Mouse (Mus musculus) frontal cortex, postnatal 10 days (tissue): ENCODE results near the gene Cdh23.

Source experiments
- DNase-seq, 2 experiments: peaks; one replicate each; pipeline ENCODE4 v3.0.0; 2022; ENCODE audit warnings: low spot score in 2 of 2, mixed read lengths in 1 of 2

Gene Cdh23

DNA sequence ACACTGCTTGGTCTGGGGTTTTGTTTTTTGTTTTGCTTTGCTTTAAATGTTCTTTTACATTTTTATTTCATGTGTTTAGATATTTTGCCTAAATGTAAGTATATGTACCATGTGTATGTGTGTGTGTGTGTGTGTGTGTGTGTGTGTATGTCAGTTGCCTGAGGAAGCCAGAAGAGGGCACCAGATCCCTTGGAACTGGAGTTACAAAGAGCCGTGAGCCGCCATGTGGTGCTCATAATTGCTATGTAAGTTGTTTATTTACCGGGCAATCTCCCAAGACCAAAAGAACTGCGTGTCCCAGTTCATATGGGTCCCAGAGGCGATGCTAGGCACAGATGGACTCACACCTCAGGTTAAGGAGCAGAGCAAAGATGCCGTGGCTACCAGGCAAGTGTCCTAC is 214.9 kb downstream of the Cdh23 start:
- no peak for DNase-seq

DNA sequence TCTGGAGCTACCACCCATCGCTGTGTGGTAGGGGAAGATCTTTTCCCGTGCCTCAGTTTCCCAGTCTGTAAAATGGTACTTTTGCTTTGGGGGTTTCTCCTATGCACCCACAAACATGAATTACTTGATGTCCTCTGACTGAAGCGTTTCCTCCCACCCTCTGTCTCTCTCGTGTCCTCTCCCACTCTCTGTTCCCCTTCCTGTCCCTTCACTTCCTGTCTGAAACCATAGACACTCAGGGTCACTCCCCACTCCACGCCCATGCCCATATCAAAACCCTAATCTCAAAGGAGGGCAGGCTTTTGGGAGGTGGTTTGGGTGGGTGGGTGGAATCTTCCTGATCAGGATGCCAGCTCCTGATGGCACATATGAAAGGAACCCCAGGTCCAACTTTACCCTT is 221.7 kb downstream of the Cdh23 start:
- DNase-seq: no peak

GRCm38 (mm10) chr10:60473782-60474322 is 222.4 kb downstream of the Cdh23 start:
- DNase-seq: no peak

DNA sequence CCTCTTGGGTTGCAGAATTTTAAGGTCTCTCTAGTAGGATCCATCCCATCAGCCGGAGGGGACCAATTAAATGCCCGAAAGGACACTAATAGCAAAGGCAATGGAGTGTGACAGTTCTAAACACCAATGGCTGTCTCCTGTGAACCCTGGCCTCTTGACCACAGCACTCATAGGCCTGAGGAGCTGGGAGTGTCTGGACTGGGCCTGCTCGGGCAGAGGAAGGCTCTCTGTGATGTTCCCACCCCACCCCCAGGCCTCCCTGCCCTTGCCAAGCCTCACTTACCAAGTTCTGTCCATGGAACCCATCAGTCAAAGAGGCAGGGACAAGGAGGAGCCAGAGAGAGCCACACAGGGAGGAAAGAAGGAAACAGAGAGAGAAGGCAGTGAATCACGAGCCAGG is 228.5 kb downstream of the Cdh23 start:
- no peak for DNase-seq

DNA sequence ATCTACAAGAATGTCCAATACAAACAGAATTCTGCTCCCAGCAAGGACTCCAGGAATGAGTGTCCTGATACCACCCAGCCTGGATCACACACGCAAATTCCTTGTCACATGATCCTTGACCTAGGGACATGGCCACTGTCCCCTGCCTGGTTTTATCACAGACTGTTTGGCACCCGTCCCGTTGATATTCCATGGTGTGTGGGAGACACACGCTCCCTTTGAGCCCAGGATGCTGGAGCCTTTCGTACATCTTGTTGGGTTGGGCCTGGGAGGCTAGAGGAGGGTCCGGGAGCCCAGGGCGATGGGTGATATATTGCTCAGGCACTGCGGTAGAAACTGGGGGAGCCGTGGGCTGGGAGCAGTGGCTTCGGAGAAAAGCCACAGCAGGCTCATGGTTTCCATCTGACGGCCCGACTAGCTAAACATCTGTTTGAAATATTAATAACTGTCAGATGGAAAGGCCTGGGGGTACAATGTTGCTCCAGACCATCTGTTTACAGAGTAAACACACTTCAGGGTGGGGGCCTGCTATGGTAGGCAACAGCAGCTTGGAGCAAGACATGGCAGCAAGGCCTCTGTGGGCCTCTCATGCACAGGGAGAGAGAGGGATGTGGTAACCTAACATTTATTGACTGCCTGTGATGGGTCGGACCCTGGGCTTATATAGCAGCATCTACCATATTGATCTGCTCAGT is 232.2 kb downstream of the Cdh23 start:
- no peak for DNase-seq

DNA sequence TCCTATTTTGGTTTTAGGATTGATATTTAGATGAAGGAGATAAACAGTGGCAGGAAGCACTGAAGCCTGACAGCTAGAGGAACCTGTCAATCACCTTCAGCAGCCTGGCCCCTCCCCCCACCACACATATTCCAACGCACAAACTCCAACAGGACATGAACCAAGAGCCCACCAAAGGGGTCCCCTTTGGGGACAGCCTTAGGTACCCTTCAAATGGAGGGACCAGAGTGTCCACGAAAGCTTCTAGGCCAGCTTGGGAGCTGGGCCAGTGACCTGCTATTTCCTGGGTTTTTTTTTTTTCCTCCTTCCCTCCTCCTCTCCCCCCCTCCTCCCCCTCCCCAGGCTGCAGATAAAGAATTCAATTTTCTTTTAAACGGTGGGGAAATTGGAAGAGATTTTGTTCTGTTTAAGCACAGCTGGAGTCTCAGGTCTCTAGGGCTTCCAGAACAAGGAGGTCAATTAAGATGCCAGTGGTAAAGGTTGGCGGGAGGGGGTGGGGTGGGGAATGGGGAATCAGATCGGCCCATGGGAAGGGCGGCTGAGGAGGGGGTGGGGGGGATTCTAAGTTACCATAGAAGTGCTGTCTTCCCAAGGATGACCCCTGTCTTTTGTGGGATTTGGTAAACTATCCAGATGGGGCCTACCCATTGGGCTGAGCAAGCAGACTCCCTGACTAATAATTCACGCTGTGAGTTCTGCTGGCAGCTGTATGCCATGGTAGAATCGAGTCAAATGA is 239.5 kb downstream of the Cdh23 start:
- DNase-seq: no peak

DNA sequence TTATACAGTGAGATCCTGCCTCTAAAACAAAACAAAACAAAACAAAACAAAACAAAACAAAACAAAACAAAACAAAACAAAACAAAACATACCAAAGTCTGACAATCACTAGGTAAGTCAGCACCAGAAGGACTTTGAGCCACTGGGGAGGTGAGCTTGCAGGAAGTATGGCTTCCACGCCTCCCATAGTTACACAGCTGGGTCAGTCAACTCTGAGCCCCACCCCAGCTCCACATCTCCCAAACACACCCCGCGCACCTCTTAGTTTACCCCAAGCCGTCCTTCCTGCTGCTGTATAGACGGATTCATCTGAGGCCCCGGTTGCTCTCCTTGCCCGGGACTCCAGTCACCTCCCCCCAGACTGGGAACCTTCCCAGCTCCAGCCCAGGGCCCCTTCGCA is 241.1 kb downstream of the Cdh23 start:
- no peak for DNase-seq

DNA sequence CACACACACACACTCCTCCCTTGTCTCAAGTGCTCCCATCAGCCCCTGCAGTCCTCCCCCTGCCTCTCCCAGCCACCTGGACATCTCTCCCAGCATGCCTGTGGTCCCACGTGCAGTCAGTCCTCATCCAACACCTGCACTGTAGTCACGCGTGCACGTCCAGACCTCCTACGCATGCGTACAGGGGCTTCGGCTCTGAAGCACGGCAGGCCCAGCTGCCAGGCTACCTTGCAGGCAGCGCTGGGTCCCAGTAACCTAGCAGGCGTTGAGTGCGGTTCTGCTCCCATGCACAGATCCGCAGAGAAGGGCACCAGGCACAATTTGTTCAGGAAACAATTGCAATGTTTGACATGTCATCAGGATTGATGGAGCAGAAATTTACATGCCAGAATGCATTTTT is 249.1 kb downstream of the Cdh23 start:
- DNase-seq: no peak

- DNase-seq: peak; percentile 13 to 29
Measured at GRCm38 (mm10) chr10:60445031-60445593, 251.2 kb downstream of the Cdh23 start.

DNA sequence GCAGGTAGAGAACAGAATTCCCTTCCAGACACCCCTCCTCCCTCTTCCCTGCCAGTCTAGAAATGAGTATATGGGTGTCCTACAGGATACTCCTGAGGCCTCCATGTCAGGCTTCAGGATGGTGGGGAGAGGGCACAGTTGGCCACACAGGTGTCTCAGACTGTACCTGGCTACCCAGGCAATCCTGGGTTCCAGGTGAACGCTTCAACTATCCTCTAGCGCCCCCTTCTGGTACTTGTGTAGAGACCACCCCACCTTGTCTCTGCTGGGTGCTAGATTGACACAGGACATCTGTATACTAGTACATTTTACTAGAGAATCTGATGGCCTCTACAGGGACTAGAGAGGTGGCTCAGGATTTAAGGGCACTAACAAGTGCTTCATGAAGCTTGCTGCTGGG is 253.2 kb downstream of the Cdh23 start:
- no peak for DNase-seq

DNA sequence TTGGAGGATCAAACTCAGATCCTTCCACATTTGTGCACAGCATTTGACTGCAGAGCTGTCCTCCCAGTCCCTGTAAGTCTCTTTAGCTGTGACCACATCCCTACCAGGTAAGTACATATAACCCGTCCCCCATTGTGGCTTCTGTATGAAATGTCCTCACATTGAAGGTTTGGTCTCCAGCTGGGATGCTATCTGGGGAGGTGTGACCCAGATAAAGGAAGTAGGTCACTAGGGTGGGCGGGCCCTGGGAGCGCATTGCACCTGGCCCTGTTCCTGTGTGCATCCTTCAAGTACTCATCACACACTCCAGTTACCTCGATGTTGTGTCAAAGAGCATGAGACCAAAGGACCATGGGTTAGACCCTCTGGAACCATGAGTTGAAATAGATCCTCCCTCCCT is 254.0 kb downstream of the Cdh23 start:
- DNase-seq: no peak

DNA sequence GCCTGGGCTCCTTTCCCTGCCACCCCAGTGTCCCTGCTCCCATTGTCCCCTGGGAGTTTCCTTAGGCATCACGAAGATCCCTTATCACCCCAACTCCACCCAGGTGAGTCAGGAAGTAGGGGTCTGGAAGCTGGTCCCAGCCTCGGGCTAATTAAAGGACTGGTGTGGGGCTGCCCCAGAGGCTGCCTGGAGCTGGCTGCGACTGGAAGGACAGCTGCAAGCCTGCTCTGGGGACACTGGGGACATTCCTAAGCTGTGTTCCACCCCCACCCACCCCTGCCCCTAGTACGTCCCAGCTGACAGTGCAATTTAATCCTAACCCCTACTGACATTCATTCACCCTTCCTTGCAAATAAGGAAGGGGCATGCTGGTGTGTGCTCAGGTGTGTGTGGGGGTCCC is 263.6 kb downstream of the Cdh23 start:
- no peak for DNase-seq

DNA sequence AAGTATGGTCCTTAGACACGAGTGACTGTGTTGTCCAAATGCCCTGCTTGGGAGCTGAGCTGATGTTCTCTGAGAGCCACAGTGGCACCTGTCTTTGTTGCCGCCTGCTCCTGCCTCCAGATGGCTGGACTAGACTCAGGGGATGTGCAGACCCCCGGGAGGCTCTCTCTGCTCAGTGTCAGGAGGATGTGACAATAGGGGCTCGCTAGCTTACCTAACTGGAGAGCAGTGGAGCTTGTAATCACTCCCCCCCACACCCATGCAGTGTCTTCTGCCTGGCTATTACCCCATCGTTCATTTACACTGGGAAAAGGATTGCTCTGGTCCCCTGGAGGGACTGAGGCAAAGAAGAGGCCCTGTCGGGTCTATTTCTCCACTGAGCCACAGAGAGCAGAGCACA is 265.7 kb downstream of the Cdh23 start:
- no peak for DNase-seq

DNA sequence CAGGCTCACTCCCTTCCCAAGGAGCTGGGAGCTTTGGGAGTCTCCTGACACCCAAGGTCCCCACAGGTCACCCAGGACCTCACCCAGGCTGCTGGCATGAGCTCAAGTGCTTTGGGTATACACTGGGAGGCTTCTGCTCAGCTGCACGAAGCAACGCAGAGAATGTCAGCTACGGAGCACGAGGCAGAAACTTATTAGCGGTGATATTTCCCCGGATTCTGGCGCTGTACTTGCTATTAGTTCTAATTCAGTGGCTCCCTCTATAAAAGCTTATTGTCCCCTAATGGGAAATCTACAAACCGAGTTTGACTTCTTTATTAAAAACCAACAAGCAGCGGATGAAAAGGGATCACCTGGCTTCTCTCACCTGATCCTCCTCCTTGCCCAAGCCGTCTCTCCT is 266.3 kb downstream of the Cdh23 start:
- no peak for DNase-seq

DNA sequence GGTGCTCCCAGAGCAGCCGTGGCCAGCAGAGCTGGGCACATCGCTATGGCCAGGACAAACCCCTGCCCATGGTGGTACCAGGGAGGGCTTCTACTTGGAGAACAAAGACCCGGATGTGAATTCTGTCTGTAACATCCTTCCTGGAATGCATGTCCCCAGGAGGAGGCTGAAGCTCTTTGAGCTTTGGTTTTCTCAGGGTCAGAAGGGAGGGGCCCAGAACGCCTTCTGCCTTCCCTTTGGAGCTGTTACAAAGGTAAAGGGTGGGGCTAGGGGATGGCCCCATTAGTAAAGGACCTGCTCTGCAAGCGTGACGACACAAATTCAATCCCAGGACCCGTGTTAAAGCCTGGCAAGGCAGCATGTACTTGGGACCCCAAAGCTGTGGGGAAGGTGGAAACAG is 273.5 kb downstream of the Cdh23 start:
- no peak for DNase-seq

DNA sequence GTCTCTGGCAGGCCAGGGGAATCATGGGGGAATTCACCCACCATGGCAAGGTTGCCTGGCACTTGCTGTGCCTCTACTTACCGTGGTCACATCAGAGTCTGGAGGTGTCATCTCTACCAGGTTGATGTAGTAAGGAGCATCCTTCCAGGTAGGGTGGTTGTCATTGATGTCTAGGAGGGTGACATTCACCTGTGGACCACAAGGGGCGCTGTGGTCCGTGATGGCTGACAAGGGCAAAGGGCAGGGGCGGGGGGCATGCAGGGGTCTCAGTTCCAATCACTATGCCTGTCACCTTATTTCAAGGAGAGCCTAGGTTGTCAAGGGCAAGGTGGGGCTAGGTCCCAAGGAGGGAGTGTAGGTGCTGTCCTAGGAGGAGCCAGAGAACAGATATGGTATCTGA is 276.7 kb downstream of the Cdh23 start:
- DNase-seq: no peak

GRCm38 (mm10) chr10:60418137-60418536 is 278.2 kb downstream of the Cdh23 start:
- DNase-seq: peak; percentile 42 to 59

DNA sequence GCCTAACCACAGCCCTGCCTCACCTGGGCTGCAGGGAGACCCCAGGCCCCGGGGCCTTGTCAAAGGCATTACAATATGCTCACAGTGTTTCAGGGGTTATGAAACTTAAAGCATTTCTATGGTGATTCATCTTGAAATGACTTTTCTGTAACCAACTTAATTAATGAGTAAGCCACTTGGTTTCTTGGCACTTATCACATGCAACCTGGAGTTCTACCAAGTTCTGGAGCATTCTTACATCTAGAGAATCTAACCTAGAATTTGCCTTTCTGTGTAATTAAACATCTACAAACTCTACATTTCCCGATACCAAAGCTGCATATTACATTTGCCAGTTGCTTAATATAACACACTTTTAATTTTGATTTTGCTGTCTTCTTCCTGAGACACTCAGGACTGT is 279.2 kb downstream of the Cdh23 start:
- DNase-seq: no peak

- no peak for DNase-seq
Measured at GRCm38 (mm10) chr10:60413756-60414155, 282.5 kb downstream of the Cdh23 start.

- DNase-seq: no peak
Measured at GRCm38 (mm10) chr10:60411794-60412193, 284.5 kb downstream of the Cdh23 start.

DNA sequence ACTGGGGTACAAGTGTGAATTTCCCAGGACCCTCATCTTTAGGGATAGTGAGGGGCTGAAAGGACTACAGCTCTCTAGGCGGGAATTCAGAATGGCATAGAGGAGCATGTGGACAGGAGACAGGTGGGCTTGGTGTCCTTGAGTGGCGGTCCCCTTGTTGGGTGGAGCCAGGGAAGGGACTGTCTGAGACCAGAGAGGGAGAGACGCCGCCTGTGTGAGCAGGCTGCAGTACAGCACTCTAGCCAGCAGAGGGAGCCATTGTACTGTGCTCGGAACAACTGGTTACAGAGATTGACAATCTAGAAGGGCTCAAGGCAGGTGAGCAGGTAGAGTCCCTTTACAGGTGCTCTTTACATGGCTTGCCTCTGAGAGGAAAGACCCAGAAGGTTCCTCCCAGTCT is 288.5 kb downstream of the Cdh23 start:
- peak in 1 of 2 experiments; percentile 56 for DNase-seq

- peak; percentile 45 to 53 for DNase-seq
Measured at GRCm38 (mm10) chr10:60405460-60406177, 290.7 kb downstream of the Cdh23 start.
